Mouse (Mus musculus): ENCODE data around the gene Emp2.

GRCm38 (mm10) chr16:10288115-10288514 lies 25.7 kb downstream of the Emp2 start:
- TF ChIP-seq CTCF (IDR thresholded peaks at IDR 0.05; ENCODE audit: low read depth, low read length) (no peak), POLR2A (IDR thresholded peaks at IDR 0.05; ENCODE audit: insufficient read depth, low read length) (no peak)
